Mouse (Mus musculus) small intestine, adult 2 months (tissue): Measurements from ENCODE around the gene Hist1h2bg.

Source experiments
- CTCF ChIP-seq: fragments of 200-500 bp; IDR thresholded peaks from 2 replicates; pipeline ENCODE4 v1.5.1; 2012; ENCODE audit warnings: low read depth, mild to moderate bottlenecking, control low read depth, inconsistent platforms, low read length, moderate library complexity, mixed read lengths; ENCODE audit not compliant: insufficient replicate concordance, insufficient read length; ENCODE audit errors: extremely low read depth
- POLR2A ChIP-seq: fragments of 200-500 bp; IDR thresholded peaks from 2 replicates; pipeline ENCODE4 v1.6.1; 2012; ENCODE audit warnings: low read depth, mild to moderate bottlenecking, control low read depth, inconsistent platforms, low read length, moderate library complexity

DNA sequence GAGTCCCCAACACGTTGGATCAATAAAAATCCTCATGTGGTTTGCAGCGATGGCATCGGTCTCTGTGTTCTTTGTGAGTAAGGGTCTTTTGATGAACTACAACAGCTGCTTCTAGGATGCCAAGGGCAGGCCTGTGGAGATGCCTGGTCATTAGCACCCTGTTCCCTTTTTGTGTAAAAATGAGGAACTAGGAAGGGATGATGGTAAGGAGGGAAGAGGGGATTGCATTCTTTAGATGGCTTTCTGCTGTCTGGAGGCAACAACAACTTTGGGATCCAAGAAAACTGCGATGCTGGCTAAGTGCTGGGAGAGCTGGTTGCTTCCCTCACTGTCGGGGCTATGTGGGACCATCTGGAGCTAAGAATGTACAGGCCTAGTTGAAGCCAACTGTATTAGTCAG is 32.9 kb upstream of the Hist1h2bg start:
- TF ChIP-seq CTCF (no peak), POLR2A (no peak)
